Mouse (Mus musculus): ENCODE data around the gene Stat4.

- TF ChIP-seq POLR2A (IDR thresholded peaks at IDR 0.05; ENCODE audit: low read depth, low read length) (no peak), EP300 (IDR thresholded peaks at IDR 0.05; ENCODE audit: low read length) (no peak), CTCF (conservative IDR thresholded peaks at IDR 0.05 in 1 of 2, IDR thresholded peaks at IDR 0.05 in 1 of 2; ENCODE audit: low read depth in 2 of 2, low read length in 2 of 2) (no peak), E2F4 (IDR thresholded peaks at IDR 0.05; ENCODE audit: insufficient replicate concordance, low read depth, low read length) (no peak), RCOR1 (conservative IDR thresholded peaks at IDR 0.05; ENCODE audit: low read depth, low read length) (no peak), ZNF384 (IDR thresholded peaks at IDR 0.05; ENCODE audit: low read depth, low read length) (no peak)
Measured at GRCm38 (mm10) chr1:52057153-52057552, 70.2 kb downstream of the Stat4 start.
